Mouse (Mus musculus) cerebellum, adult (tissue): ENCODE data around the gene Sugct.
"Not testable (repeated sequence)": the region's sequence is repeated elsewhere in the genome, so short reads cannot be mapped to it uniquely, and the experiment has no call there.

ENCODE experiments used
- ATAC-seq: cut with Nextera tagmentation; 2 replicates; pipeline ENCODE4 v1.9.2; 2017; ENCODE audit warnings: mild to moderate bottlenecking, moderate library complexity, mixed read lengths; ENCODE audit not compliant: insufficient number of reproducible peaks, low FRiP score, low TSS enrichment

Gene Sugct

DNA sequence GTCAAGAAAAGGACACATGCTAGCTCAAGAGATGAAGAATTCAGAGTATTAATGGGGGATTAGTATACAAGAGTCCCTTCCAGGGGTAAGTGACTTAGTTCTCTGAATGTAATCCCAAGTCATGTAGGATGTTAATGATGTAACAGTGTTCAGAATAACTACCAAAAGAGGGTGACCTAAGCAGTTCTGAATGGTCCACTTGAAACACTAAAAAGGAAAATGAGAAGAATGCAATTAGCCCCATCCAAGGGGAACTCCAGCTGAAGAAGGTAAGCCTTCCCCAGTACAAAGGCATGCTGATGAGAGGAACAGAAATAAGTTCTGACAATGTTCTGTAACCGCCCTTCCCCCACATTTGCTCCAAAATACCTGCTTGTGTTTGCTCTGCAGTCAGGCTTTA is 760.3 kb downstream of the Sugct start:
- no peak for ATAC-seq

DNA sequence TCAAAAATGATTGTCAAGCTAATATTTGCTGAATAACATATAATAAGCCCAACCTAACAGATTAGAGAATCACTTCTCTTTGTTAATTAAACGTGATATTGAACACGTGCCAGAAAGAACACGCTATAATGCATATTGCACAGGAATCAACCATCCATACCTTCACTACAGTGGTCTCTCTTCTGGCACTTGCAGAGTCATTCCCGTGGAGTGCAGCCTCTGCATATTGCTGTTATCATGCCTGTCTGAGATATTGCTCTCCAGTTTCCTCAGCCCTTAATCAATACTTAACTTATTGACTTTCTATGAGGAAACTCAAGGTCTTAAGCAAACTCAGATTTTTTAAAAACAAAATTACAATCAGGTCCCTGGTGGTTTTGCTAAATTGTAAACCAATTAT is 761.8 kb downstream of the Sugct start:
- ATAC-seq, result no peak

DNA sequence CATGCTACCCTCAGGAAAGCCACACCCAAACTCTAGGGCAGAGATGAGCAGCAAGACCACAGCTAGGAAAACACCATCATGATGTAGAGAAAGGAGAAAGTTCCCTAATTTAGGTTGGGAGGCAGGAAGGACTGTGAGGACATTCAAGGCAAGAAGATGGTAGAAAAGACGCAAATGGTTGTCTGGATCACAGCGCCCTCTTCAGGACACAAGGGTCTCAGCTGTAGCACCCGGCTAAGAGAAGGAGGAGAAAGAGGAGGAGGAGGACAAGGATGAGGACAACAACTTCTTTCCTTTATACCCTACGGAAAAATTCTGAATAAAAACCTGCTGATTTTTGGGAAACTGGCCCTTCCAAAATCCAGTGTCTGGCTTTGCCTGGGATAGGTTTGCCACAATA is 774.0 kb downstream of the Sugct start:
- ATAC-seq, result no peak

DNA sequence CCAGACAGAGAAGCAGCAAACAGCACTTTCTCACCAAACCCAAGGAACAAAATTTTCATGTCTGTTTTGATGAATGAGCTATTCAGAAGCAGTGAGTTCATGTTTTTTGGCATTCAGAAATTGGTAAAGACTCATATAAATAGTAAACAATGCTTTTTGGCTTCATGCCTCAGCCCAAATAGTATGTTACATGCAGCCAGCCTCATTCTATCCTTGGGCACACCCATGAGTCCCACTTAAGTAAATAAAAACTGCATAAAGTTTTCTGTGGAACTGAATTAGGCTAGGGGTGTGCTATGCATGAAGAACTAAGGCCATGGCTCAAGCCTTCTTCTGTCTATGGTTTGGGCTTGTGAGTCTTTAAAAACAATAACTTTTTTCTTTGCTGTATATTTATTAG is 779.7 kb downstream of the Sugct start:
- ATAC-seq, result no peak

DNA sequence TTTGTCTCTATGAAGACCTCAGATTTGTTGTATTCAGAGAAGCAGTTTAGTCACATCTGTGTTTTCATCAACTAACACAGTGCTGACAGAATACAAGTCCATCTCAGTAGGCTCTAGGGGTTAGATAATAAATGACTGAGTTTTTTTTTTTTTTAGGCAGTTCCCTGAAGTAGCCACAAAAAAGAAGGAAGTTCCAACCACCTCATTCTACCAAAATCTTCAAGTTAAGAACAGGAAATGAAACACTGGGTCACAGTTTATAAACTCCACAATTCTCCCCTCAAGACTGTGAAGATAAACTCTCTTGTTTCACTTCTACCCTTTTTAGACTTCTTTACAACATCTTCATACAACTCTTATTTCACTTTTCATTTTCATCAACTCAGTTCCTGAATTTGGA is 783.1 kb downstream of the Sugct start:
- no peak for ATAC-seq

DNA sequence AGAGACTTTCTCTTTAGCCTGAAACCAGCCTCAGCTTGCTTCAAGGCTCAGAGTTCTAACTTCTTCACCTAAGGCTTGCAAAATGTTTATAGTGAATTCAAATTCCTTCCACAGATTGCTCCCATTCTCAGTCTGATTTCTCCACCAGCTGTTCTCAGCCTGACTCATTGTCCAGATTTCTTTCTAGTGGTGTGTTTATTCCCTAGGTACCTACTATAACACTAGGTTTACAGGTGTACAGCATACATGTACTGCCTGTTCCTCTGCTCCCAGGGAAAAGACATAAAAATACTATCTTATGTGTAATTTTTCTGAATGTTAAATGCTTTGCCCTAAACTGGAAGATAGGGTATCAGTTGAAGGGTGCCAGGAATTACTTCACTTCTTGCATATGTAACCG is 788.4 kb downstream of the Sugct start:
- ATAC-seq, result no peak

DNA sequence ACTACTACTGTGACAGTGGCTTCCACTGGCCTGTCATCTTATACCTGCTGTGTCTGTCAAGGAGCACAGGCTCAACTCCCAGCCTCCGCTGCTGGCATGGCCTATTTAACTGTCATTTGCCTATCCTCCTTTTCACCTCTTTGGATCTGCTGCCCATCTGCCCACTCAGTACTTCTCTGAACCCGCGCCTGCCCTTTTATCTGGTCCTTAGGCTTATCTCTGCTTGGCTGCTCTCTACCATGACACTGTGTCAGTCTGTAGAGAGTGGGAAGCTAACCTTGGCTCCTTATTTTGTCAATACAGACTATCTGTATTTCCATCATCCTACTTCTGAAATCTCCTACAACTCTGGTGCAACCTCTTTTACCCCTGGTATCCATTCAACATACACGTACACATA is 793.9 kb downstream of the Sugct start:
- ATAC-seq, result no peak

DNA sequence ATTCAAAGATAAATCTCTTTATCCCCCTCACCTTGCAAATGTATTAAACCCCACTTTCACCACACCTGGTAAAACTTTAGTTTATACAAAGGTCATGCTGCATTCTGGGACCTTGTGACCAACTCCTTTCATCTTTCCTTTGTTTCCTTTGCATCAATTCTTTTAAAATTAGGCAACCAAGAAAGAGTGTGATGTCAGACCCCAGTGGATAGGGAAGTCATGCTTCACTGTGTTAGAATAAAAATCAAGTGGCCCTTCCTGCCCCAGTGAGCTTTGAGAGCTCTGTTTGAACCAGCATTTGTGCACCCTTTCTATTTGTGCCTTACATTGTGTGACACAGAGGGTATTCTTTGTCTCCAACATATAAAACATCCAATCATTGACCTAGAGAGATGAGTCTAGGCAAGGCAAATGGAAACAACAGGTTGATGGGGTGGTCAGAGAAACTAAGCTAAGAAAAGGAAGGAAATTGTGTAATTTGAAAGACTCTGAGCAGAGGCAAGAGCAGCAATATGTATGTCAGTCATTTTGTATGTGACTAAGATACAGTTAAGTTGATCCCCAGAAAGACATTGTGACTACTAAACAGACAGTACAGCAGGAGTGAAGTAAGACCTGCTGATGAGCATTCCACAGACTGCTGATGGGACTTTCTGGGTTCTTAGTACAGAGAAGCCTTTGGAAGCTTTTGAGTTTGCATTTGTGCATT is 797.1 kb downstream of the Sugct start:
- ATAC-seq, result no peak

DNA sequence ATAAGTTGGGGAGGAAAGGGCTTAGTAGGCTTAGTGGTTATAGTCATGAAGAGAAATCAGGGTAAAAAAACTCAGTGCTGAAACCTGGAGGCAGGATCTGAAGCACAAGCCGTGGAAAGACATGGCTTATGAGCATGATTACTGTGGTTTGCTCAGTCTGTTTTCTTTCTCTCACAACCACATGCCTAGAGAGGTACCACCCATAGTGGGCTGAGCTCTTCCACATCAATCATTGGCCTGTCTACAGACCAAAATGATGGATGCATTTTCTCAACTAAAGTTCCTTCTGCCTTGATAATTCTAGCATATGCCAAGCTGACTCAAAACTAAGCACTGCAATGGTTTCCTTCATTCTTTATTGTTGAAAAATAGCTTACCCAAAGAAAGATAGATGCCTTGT is 817.3 kb downstream of the Sugct start:
- ATAC-seq, result no peak

DNA sequence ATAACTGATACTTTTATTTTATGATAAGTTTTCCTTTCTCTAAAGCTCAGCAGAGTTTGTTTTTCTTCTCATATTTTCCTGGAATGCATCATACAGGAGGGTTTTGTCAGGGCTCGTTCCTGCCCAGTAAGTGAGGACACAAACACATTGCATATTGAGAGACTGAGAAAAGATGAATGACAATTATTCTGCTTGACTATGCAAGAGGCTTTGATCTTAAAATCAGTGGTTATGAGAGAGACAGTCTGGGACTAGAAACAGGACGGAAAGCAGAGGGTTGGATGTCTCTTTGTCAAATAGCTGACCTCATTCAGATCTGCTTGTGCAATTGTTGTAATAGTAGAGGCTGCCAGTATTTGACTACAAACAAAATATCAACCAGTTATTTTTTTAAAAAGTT is 835.4 kb downstream of the Sugct start:
- ATAC-seq, result no peak

DNA sequence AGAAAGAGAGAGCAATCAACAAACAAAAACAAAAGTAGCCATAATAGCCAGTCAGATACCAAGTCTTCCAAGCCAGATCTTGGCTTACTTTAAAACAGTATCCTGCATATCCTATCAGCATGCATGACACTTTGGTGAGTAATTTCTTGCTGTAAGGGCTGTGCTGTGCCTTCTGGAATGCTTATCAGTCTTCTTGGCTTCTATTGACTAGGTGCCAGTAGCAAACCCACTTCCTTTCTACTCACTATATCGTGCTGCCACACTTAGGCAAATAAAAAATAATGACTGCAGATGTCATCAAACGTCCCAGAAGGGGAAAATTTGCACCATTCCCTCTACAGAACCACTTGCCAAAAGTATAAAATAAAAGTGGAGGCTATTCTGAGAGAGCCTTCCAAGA is 848.1 kb downstream of the Sugct start:
- ATAC-seq, result no peak

DNA sequence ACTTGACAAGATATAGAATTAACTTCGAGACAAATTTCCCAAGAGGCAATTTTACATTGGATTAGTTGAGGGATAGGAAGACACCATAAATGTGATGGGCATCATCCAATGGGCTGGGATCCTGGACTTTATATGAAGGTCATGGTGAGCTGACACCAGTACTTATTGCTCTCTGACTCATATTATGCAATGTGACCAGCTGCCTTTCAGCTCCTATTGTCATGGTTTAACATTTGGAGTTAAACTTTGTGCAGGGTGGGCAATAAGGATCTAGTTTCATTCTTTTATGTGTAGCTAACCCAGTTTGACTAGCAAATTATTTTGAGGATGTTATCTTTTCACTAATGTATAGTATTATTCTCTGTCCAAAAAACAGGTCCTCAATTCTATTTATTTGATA is 854.4 kb downstream of the Sugct start:
- no peak for ATAC-seq

DNA sequence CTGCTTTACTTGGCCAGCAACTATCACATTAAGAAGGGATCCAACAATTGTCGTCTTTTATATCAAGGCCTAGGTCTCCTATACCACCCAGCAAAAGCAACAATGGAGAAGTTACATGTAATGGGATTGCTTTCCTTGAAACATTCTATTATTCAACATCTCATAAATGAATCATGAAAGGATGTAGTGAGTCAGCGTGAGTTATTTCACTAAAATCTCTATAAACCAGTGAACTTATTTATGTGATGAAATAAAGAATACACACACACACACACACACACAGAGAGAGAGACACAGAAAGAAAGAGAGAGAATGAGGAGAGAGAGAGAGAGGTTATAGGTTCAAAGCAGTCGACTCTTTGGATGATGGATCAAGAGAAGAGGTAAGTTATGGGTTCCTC is 856.9 kb downstream of the Sugct start:
- ATAC-seq, result no peak

DNA sequence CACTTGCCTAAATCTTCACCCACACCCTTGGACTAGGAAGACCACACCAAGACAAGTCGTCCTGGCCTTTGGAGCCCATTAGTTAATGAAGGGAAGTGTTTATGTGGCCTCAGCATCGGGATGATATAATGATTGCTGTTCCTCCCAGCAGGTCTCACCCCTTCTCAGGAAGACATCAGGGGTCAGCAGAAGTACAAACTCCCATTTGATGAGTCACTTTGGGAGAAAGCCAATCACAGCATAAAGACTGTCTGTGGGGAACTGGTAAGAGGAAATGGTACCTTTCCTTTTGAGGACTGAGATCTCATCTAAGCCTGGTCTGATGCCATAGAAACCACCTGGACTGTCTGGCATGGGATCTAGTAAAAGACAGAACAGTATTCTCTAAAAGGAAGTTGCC is 860.2 kb downstream of the Sugct start:
- no peak for ATAC-seq

DNA sequence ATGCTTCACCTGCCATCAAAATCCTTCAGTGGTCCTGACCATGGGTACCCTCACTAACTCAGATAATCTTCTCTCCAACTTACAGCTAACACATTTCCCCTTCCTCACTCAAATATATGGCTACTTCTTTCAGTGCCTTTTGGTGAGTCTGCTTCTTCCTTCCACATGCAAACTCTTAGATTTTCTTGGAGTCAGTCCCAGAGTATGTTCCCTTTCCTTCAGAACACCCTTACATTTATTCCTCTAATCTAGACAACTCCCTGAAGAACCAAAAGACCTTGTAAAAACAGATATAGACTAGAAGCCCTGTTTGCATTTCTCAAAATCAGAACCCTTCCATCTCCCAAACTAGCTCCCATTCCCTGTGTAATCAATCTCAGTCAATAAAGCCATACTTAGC is 862.3 kb downstream of the Sugct start:
- no peak for ATAC-seq

DNA sequence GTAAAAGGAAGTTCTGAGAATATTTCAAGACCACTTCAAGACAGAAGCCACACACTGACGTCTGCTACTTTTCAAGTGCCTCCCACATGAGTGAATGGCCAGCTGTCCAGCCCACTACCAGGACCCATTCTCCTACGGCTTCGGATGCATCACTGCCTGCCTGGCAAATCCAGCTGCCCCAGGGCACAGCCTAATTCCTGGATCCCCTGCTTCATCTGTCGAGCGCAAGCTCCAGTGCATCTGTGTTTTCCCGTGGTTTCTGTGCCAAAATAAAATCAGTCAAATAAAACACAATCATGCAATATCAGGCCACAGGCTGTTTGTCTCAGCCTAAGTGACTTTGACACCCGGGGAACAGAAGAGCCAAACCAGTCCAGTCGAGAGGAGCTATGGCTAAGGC is 863.5 kb downstream of the Sugct start:
- no peak for ATAC-seq

DNA sequence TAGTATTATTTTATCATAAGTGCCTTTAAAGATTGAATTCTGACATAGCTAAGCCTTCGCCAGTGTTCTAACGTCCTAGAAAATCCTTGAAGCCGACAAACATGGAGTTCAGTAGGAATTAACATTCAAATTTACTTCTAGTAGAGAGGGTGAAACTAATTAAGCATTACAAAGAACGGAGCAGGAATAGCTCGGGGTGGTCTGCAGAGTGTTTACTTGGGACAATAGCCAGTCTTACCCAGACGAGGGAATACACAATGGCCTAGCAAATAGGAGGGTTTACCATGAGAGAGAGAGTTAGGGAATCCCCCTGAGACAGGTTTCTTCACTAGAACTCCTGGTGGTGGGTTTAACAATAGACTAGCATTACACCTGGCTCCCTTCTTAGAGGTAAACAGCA is 865.1 kb downstream of the Sugct start:
- not testable (repeated sequence) for ATAC-seq

DNA sequence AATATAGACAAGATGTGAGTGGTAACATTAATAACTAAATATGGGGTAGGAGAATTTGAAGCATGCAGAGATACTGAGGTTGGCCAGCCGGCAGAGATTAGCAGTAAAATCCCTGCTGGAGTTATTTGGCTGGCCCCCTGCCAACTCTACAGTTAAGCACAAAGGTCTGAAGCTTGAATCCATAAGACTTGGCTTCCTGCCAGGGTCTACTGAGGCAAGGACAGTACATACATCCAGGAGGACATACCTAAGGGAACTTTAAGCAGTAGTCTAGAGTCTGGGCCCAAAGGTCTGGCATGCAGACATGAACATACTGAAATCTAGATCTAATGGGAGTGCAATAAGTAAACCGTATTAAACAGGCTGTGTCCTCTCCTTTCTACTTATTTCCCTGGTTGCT is 865.8 kb downstream of the Sugct start:
- ATAC-seq, result no peak

DNA sequence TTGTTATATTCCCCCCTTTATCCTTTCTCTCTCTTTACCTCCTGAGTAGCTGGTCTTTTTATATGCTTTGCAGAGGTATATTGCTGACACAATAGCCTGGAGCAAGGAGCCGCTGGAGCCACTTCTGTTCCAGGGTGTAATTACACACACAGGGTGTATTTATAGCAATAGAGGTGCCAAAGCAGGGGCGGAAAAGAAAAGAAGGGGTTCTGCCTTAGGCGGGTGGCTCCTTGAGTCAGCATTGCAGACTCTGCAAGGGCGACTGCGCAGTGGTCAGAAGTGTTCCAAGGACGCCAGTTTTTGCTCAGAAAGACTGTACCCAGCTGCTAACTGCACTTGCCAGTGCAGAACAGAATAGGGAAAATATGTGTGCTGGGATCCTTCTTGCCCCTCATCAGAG is 869.7 kb downstream of the Sugct start:
- ATAC-seq, result no peak; the same call in 1 of the 2 replicates

DNA sequence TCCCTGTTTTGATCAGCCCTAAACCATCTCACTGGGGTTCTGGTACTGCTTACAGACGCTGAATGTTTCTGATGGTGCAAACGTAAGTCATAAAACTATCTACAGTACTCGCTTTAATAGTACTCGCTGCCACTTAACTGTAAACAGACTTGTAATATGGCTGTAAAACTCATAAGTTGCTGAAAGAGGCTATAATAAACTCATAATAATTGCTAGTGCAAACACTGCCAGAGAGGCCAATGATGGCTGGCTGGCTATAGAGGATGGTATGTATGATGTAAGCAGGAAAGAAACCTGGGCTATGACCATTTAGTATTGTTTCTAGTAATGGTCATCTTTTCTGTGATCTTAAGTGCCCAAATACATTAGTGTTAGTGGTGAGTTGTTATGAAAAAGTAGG is 873.6 kb downstream of the Sugct start:
- ATAC-seq, result no peak

DNA sequence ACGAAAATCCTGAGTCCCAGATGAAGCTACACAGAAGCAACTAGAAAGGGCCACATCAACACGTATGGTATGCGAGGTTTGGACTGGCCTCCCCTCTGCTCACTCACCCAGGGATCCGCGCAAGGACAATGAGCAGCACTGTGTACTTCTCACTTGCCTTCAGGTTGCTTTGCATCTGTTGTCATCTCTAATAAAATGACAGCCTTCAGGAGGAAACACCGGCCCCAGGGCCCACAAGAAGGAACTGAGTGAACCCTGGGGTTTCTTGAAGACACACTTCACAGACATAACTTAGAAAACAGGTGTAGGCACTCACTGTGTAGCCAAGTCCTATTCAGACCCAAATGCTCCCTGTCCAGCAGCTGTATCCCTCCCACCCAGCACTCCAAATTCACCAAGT is 877.9 kb downstream of the Sugct start:
- ATAC-seq, result no peak

DNA sequence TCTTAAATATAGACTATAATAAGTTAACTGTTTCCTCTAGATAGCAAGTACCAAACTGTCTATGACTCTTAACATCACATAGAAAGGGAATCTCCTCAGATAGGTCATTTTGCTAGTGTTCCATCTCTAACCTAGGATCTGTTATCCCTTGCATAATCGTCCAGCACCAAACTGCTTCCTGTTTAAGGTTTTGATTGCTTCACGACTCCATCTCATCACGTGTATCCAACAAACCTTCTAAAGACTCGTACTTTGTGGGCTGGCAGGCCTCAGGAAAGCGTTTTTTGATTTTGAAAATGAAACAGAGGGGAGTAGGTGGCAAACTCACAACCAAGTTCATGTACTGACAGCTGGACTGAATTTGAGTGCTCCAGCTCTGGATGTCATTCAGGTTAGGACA is 878.6 kb downstream of the Sugct start:
- ATAC-seq, result no peak

DNA sequence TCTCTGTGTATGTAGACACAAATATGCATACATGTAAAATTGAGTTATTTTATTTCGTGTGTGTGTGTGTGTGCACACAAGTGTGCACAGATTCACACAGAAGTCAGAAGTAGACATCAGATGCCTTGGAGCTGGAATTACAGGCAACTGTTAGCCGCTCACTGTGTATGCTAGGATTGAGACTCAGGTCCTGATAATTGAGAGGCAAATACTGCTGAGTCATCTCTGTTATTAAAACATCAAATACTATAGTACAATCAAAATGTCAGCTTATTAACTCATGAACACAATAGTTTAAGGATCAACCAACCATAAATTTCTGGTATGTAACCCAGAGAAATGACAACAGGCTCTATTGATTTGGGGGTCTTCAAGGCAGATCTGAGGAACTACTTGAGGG is 883.1 kb downstream of the Sugct start:
- no peak for ATAC-seq
